Mouse (Mus musculus) embryonic facial prominence, embryonic 13.5 days (tissue): ENCODE results near the gene 4930442H23Rik. TPM values are rescaled to one million over a fixed set of nuclear protein-coding genes. Genes with fewer than 3 reads are reported as not detected.
A peak's percentile ranks its signal among the peaks of the same experiment; 100 is the strongest.

Experiments used
- ATAC-seq: fragments of 200-750 bp; cut with Nextera tagmentation; 2 replicates; pipeline ENCODE4 v1.8.0; 2017; ENCODE audit warnings: low read depth; ENCODE audit not compliant: insufficient number of reproducible peaks, insufficient read depth, low FRiP score, low TSS enrichment
- H3K27ac ChIP-seq: fragments of 300-500 bp; sonication (generic); 2 replicates; pipeline ENCODE4 v1.5.1; 2015; ENCODE audit warnings: moderate library complexity, mild to moderate bottlenecking, inconsistent platforms
- H3K27me3 ChIP-seq: fragments of 300-500 bp; sonication (generic); 2 replicates; pipeline ENCODE4 v1.6.1; 2015; ENCODE audit warnings: mild to moderate bottlenecking, inconsistent platforms
- H3K36me3 ChIP-seq: fragments of 300-500 bp; sonication (generic); 2 replicates; pipeline ENCODE4 v1.6.1; 2015; ENCODE audit warnings: mild to moderate bottlenecking, inconsistent platforms
- H3K4me1 ChIP-seq: fragments of 300-500 bp; sonication (generic); 2 replicates; pipeline ENCODE4 v1.6.1; 2015; ENCODE audit warnings: inconsistent platforms
- H3K4me2 ChIP-seq: fragments of 300-500 bp; sonication (generic); 2 replicates; pipeline ENCODE4 v1.6.1; 2015; ENCODE audit warnings: moderate library complexity, mild to moderate bottlenecking, inconsistent platforms
- H3K4me3 ChIP-seq: fragments of 300-500 bp; sonication (generic); 2 replicates; pipeline ENCODE4 v1.5.1; 2015; ENCODE audit warnings: mild to moderate bottlenecking, inconsistent platforms
- H3K9ac ChIP-seq: fragments of 300-500 bp; sonication (generic); 2 replicates; pipeline ENCODE4 v1.6.1; 2015; ENCODE audit warnings: mild to moderate bottlenecking, inconsistent platforms
- H3K9me3 ChIP-seq: fragments of 300-500 bp; sonication (generic); 2 replicates; pipeline ENCODE4 v1.6.1; 2016; ENCODE audit warnings: inconsistent platforms
- WGBS: fragments of 180-500 bp; shearing (Covaris S2); methylation state at CpG from one replicate; pipeline ENCODE4 v1.1.7; 2015; ENCODE audit warnings: mixed read lengths; 5-methylcytosine and 5-hydroxymethylcytosine counted together
- polyA plus RNA-seq: library from polyadenylated mRNA; unstranded; fragments of >200 nt; fragmentation: Nextera tagmentation; extraction: Ambion mirVana; gene quantifications from 2 replicates; pipeline ENCODE4 v1.2.1, GENCODE M21; 2015

The 4930442H23Rik gene
- polyA plus RNA-seq, 1 experiment from 2014 or later, result not detected

GRCm38 (mm10) chr10:81154313-81154712 is 29.3 kb downstream of the 4930442H23Rik start:
- no peak overlapping the region for H3K4me2 ChIP-seq
- H3K9ac ChIP-seq, result no peak overlapping the region
- H3K36me3 ChIP-seq, result peaks cover 82% of the 10 kb centered on the region
- H3K27ac ChIP-seq, result peak overlapping the region; percentile 36; the same call in 1 of the 2 replicates
- H3K4me3 ChIP-seq, result no peak overlapping the region
- H3K9me3 ChIP-seq, result no peaks in the 10 kb centered on the region
- whole genome bisulfite sequencing, result 90% methylated on average over 12 of the region's 12 CpGs
- no peaks in the 10 kb centered on the region for H3K27me3 ChIP-seq
- no peaks in the 10 kb centered on the region for H3K4me1 ChIP-seq
- ATAC-seq, result no peak

- peaks cover 85% of the 10 kb centered on the region for H3K36me3 ChIP-seq
- no peaks in the 10 kb centered on the region for H3K4me1 ChIP-seq
- no peak for ATAC-seq
- H3K9me3 ChIP-seq, result no peaks in the 10 kb centered on the region
- H3K4me3 ChIP-seq, result no peak overlapping the region
- peak overlapping the region; percentile 57; the same call in 1 of the 2 replicates for H3K27ac ChIP-seq
- 73% methylated on average over 12 of the region's 12 CpGs for whole genome bisulfite sequencing
- H3K9ac ChIP-seq, result no peak overlapping the region
- no peaks in the 10 kb centered on the region for H3K27me3 ChIP-seq
- no peak overlapping the region for H3K4me2 ChIP-seq
Observed at GRCm38 (mm10) chr10:81152609-81153008, 31.0 kb downstream of the 4930442H23Rik start.

- H3K27me3 ChIP-seq, result no peaks in the 10 kb centered on the region
- ATAC-seq, result no peak
- H3K9me3 ChIP-seq, result no peaks in the 10 kb centered on the region
- no peak overlapping the region for H3K4me3 ChIP-seq
- H3K36me3 ChIP-seq, result peaks cover 85% of the 10 kb centered on the region
- H3K4me2 ChIP-seq, result no peak overlapping the region
- 79% methylated on average over 6 of the region's 6 CpGs for WGBS
- no peak overlapping the region for H3K27ac ChIP-seq
- 0 out of 2 replicates have a peak, but pooled peaks cover 4% of the 10 kb centered on the region for H3K4me1 ChIP-seq
- no peak overlapping the region for H3K9ac ChIP-seq
Observed at GRCm38 (mm10) chr10:81151261-81151660, 32.4 kb downstream of the 4930442H23Rik start.

DNA sequence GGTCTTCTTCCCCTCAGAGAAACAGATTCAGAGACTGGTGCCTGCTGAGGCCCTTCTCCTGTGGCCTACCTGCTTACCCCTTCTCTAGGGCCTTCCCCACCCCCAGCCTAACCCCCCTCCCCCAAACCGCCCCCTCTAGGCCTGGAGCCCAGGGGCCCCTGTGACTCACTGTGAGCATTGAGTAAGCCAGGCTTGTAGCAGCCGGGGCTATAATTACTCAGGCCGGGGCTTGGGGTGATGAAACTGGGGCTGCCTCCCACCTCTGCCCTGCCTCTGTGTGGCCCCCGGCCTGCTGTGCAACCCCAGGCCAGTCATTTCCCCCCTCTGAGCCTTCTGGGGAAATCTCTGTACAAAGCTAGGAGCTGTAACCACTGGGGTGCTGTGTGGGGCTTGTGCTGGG is 37.4 kb downstream of the 4930442H23Rik start:
- Histone ChIP-seq H3K9me3 (no peaks in the 10 kb centered on the region), H3K4me3 (no peak overlapping the region), H3K36me3 (peaks cover 80% of the 10 kb centered on the region), H3K27me3 (no peaks in the 10 kb centered on the region), H3K4me2 (no peak overlapping the region), H3K4me1 (peaks cover 29% of the 10 kb centered on the region), H3K27ac (no peak overlapping the region), H3K9ac (peak overlapping the region; percentile 36; the same call in 1 of the 2 replicates)
- WGBS, result 83% methylated on average over 4 of the region's 4 CpGs
- no peak for ATAC-seq

DNA sequence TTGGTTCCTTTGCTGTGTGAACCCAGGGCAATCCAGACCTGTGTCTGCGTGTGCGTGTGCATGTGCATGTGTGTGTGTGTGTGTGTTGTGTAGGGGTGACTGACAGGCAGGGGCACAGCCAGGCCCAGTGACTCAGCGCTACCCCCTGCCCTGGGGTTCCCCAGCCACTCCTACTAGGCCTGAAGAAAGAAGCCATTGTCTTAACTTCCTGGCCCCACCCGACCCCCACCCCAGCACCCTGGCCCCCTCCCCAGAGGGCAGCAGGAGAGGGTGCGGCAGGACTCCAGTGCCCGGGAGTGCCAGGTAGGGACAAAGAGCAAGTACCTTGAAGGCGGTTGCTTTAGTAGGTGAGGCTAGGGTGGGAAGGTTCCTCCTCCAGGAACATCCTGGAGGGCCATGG is 37.9 kb downstream of the 4930442H23Rik start:
- Histone ChIP-seq H3K36me3 (peaks cover 81% of the 10 kb centered on the region), H3K9ac (peak overlapping the region; percentile 36; the same call in 1 of the 2 replicates), H3K4me1 (peaks cover 34% of the 10 kb centered on the region), H3K4me2 (no peak overlapping the region), H3K9me3 (no peaks in the 10 kb centered on the region), H3K27ac (no peak overlapping the region), H3K4me3 (no peak overlapping the region), H3K27me3 (no peaks in the 10 kb centered on the region)
- ATAC-seq, result no peak
- WGBS, result 78% methylated on average over 7 of the region's 7 CpGs

DNA sequence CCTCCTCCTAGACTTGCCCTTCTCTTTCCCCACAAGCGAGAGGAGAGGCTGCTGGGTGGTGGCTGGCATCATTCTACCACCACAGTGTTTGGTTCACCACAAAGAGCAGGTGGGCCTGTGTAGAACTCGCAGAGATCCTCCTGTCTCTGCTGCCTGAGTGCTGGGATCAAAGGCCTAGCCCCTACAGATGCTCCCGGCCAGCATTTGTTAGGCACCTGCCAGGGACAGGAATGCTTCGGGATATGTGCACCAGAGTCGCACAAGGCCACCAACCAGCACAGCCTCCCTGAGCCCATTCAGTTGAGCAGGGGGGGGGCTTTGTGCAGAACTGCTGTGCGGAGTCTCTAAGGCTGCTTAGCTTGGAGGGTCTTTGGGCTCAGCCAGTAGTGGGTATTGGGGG is 38.3 kb downstream of the 4930442H23Rik start:
- peaks cover 39% of the 10 kb centered on the region for H3K4me1 ChIP-seq
- no peak for ATAC-seq
- no peaks in the 10 kb centered on the region for H3K9me3 ChIP-seq
- no peak overlapping the region for H3K4me3 ChIP-seq
- no peak overlapping the region for H3K27ac ChIP-seq
- H3K9ac ChIP-seq, result no peak overlapping the region
- H3K27me3 ChIP-seq, result no peaks in the 10 kb centered on the region
- WGBS, result 95% methylated on average over 6 of the region's 6 CpGs
- no peak overlapping the region for H3K4me2 ChIP-seq
- H3K36me3 ChIP-seq, result peaks cover 78% of the 10 kb centered on the region

DNA sequence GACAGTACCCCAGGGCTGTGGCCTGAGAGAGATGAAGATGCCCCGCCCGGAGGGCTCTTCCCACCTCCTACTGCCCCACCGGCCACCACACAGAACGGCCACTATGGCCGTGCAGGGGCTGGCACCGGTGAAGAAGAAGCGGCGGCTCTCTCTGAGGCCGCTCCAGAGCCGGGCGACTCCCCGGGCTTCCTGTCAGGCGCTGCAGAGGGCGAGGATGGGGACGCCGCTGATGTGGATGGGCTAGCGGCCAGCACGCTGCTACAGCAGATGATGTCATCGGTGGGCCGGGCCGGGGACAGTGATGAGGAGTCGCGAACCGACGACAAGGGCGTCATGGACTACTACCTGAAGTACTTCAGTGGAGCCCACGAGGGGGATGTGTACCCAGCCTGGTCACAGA is 39.0 kb downstream of the 4930442H23Rik start:
- no peak overlapping the region for H3K4me3 ChIP-seq
- H3K36me3 ChIP-seq, result peaks cover 72% of the 10 kb centered on the region
- WGBS, result 93% methylated on average over 27 of the region's 27 CpGs
- H3K4me1 ChIP-seq, result peaks cover 45% of the 10 kb centered on the region
- H3K9ac ChIP-seq, result no peak overlapping the region
- H3K27ac ChIP-seq, result no peak overlapping the region
- H3K9me3 ChIP-seq, result no peaks in the 10 kb centered on the region
- no peak for ATAC-seq
- H3K27me3 ChIP-seq, result no peaks in the 10 kb centered on the region
- no peak overlapping the region for H3K4me2 ChIP-seq

DNA sequence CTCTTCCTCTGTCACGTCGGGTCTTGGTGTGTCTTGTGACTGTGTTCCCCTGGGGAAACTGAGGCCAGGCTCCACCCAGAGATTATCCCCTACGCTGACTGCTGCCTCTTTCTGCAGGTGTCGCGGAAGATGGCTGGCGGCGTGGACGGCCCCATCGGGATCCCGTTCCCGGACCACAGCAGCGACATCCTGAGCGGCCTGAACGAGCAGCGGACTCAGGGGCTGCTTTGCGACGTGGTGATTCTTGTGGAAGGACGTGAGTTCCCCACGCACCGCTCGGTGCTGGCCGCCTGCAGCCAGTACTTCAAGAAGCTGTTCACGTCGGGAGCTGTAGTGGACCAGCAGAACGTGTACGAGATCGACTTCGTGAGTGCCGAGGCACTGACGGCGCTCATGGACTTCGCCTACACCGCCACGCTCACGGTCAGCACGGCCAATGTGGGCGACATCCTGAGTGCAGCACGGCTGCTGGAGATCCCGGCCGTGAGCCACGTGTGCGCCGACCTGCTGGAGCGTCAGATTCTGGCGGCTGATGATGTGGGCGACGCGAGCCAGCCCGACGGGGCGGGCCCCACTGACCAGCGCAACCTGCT is 39.7 kb downstream of the 4930442H23Rik start:
- H3K27me3 ChIP-seq, result no peaks in the 10 kb centered on the region
- ATAC-seq, result no peak
- no peak overlapping the region for H3K4me2 ChIP-seq
- H3K4me3 ChIP-seq, result no peak overlapping the region
- no peak overlapping the region for H3K27ac ChIP-seq
- no peaks in the 10 kb centered on the region for H3K9me3 ChIP-seq
- peaks cover 52% of the 10 kb centered on the region for H3K4me1 ChIP-seq
- H3K36me3 ChIP-seq, result peaks cover 65% of the 10 kb centered on the region
- 96% methylated on average over 52 of the region's 52 CpGs for WGBS
- H3K9ac ChIP-seq, result no peak overlapping the region

- Histone ChIP-seq H3K27ac (peak overlapping the region; percentile 68; the same call in 1 of the 2 replicates), H3K9me3 (no peaks in the 10 kb centered on the region), H3K36me3 (peaks cover 57% of the 10 kb centered on the region), H3K4me1 (peaks cover 60% of the 10 kb centered on the region), H3K27me3 (no peaks in the 10 kb centered on the region), H3K4me3 (no peak overlapping the region), H3K9ac (no peak overlapping the region), H3K4me2 (no peak overlapping the region)
- ATAC-seq, result no peak
- WGBS, result 92% methylated on average over 7 of the region's 7 CpGs
Observed at GRCm38 (mm10) chr10:81143157-81143633, 40.5 kb downstream of the 4930442H23Rik start.

GRCm38 (mm10) chr10:81142551-81142981 is 41.1 kb downstream of the 4930442H23Rik start:
- H3K4me1 ChIP-seq, result peaks cover 60% of the 10 kb centered on the region
- WGBS, result 72% methylated on average over 5 of the region's 5 CpGs

DNA sequence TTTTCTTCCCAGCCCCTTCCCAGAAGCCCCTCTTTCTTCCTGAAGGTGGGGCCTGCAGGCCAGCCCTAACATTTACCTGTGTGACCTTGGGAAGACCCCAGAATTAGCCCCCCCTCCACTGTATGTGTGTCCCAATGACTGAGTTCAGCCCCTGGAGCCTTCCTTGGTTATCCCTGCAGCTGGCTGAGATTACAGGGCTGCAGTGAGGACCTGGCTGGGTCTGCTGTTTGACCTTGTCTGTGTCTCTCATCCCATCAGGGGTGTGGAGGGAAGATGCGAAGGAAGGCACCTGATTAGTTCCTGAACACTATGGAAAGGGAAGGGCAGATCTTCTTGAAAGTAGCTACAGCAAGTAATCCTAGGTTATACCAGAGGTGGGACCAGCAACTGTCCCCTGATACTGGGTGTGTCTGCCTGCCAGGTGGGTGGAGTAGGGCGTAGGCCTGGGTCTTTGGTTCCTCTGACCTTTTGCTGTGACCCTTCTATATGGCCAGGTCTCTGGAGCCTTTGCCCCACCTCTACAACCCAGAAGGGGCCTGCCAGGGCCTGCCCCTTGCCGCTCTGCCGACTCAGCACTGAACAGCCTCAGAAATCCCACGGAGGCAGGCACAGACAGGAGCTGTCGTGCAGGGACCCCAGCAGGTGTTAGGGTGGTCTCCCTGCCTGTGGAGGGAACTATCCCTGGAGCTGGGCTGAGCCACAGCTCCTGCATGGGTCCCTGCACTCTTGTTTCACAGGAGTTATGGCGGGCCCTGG is 42.0 kb downstream of the 4930442H23Rik start:
- no peaks in the 10 kb centered on the region for H3K27me3 ChIP-seq
- peak overlapping the region; percentile 64 for H3K9ac ChIP-seq
- peaks cover 42% of the 10 kb centered on the region for H3K36me3 ChIP-seq
- H3K27ac ChIP-seq, result peak overlapping the region; percentile 68
- H3K4me3 ChIP-seq, result no peak overlapping the region
- ATAC-seq, result no peak
- H3K9me3 ChIP-seq, result no peaks in the 10 kb centered on the region
- peak overlapping the region; percentile 84 for H3K4me2 ChIP-seq
- H3K4me1 ChIP-seq, result peaks cover 60% of the 10 kb centered on the region
- WGBS, result 68% methylated on average over 7 of the region's 7 CpGs

More at GRCm38 (mm10) chr10:81142551-81142981, 41.1 kb downstream of the 4930442H23Rik start:
- no peaks in the 10 kb centered on the region for H3K27me3 ChIP-seq
- H3K27ac ChIP-seq, result peak overlapping the region; percentile 68
- no peak for ATAC-seq
- H3K9me3 ChIP-seq, result no peaks in the 10 kb centered on the region
- H3K4me2 ChIP-seq, result peak overlapping the region; percentile 84
- H3K9ac ChIP-seq, result no peak overlapping the region
- H3K36me3 ChIP-seq, result peaks cover 51% of the 10 kb centered on the region
- no peak overlapping the region for H3K4me3 ChIP-seq
